Mouse (Mus musculus) liver, adult 2 months (tissue): ENCODE results near the gene Cptp.

Experiments used
- CTCF ChIP-seq: fragments of 200-500 bp; IDR thresholded peaks from 2 replicates; pipeline ENCODE4 v1.5.1; 2011; ENCODE audit warnings: low read depth, low read length, control low read depth
- POLR2A ChIP-seq: fragments of 200-500 bp; IDR thresholded peaks from 2 replicates; pipeline ENCODE4 v1.6.1; 2011; ENCODE audit warnings: low read length, control low read depth; ENCODE audit not compliant: insufficient read depth; ENCODE audit errors: extremely low read depth

DNA sequence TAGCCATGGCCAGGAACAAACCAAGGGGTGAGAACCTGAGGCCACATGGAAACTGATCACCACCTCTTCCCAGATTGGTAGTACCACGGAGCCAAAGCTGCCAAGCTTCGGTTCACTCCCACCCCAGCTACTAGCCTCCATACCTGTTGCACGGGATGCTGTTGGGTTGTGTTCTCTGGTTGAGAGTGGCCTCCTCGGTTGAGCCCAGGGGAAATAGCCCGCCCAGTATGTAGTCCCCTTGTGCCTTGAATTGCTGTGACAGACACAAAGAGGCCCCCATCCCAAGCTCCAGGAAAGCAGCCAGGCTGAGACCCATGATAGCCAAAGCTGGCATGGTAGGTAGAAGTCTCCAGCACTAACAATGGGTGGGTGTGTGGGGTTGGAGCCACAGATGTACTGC is 6.2 kb downstream of the Cptp start, which contains the start of gene Tas1r3:
- no peak for TF ChIP-seq CTCF
- TF ChIP-seq POLR2A = no peak
